Mouse (Mus musculus) stomach, embryonic 15.5 days (tissue): ENCODE results near the gene Rala. TPM values are rescaled to one million over a fixed set of nuclear protein-coding genes. Genes with fewer than 3 reads are reported as not detected.
"Not testable (repeated sequence)": the region's sequence is repeated elsewhere in the genome, so short reads cannot be mapped to it uniquely, and the experiment has no call there.

ENCODE experiments used
- ATAC-seq: fragments of 200-750 bp; cut with Nextera tagmentation; 2 replicates; pipeline ENCODE4 v1.8.0; 2017; ENCODE audit warnings: low read depth, moderate number of reproducible peaks, moderate TSS enrichment; ENCODE audit not compliant: insufficient read depth, low FRiP score
- H3K27ac ChIP-seq: fragments of 300-500 bp; sonication (generic); 2 replicates; pipeline ENCODE4 v1.5.1; 2015; ENCODE audit warnings: mild to moderate bottlenecking, inconsistent platforms
- H3K27me3 ChIP-seq: fragments of 300-500 bp; sonication (generic); replicated peaks from 2 replicates; pipeline ENCODE4 v1.6.1; 2015; ENCODE audit warnings: inconsistent platforms
- H3K36me3 ChIP-seq: fragments of 300-500 bp; sonication (generic); 2 replicates; pipeline ENCODE4 v1.6.1; 2015; ENCODE audit warnings: inconsistent platforms
- H3K4me1 ChIP-seq: fragments of 300-500 bp; sonication (generic); 2 replicates; pipeline ENCODE4 v1.6.1; 2015; ENCODE audit warnings: inconsistent platforms
- H3K4me2 ChIP-seq: fragments of 300-500 bp; sonication (generic); 2 replicates; pipeline ENCODE4 v1.6.1; 2015; ENCODE audit warnings: mild to moderate bottlenecking, inconsistent platforms
- H3K4me3 ChIP-seq: fragments of 300-500 bp; sonication (generic); replicated peaks from 2 replicates; pipeline ENCODE4 v1.5.1; 2015; ENCODE audit warnings: inconsistent platforms
- H3K9ac ChIP-seq: fragments of 300-500 bp; sonication (generic); 2 replicates; pipeline ENCODE4 v1.6.1; 2015; ENCODE audit warnings: inconsistent platforms
- H3K9me3 ChIP-seq: fragments of 300-500 bp; sonication (generic); 2 replicates; pipeline ENCODE4 v1.6.1; 2016; ENCODE audit warnings: inconsistent platforms
- WGBS: fragments of 180-500 bp; shearing (Covaris S2); methylation state at CpG from one replicate; pipeline ENCODE4 v1.1.7; 2015; 5-methylcytosine and 5-hydroxymethylcytosine counted together
- polyA plus RNA-seq: library from polyadenylated mRNA; unstranded; fragments of >200 nt; fragmentation: Nextera tagmentation; extraction: Ambion mirVana; gene quantifications from 2 replicates; pipeline ENCODE4 v1.2.1, GENCODE M21; 2015

Gene Rala
- polyA plus RNA-seq, 1 experiment from 2014 or later = 113 TPM

- 39% methylated on average over 1 of the region's 1 CpGs for WGBS
- H3K9me3 ChIP-seq = no peaks in the 10 kb centered on the region
- H3K27me3 ChIP-seq = no peaks in the 10 kb centered on the region
- H3K4me1 ChIP-seq = no peaks in the 10 kb centered on the region
- H3K4me2 ChIP-seq = no peak overlapping the region
- ATAC-seq = no peak
- H3K4me3 ChIP-seq = no peak overlapping the region
- H3K36me3 ChIP-seq = no peaks in the 10 kb centered on the region
- H3K9ac ChIP-seq = no peak overlapping the region
- no peak overlapping the region for H3K27ac ChIP-seq
Measured at GRCm38 (mm10) chr13:17954282-17954681, 10.2 kb upstream of the Rala start.

GRCm38 (mm10) chr13:17950581-17950980 is 6.5 kb upstream of the Rala start:
- not testable (repeated sequence) for H3K27me3 ChIP-seq, ATAC-seq, H3K4me2 ChIP-seq, H3K4me3 ChIP-seq, H3K36me3 ChIP-seq, H3K4me1 ChIP-seq, H3K9me3 ChIP-seq, H3K27ac ChIP-seq, H3K9ac ChIP-seq
- 90% methylated on average over 8 of the region's 8 CpGs for WGBS

GRCm38 (mm10) chr13:17949555-17949954 is 5.5 kb upstream of the Rala start:
- 77% methylated on average over 18 of the region's 18 CpGs for WGBS
- Histone ChIP-seq H3K4me2 (no peak overlapping the region), H3K27me3 (no peaks in the 10 kb centered on the region), H3K4me1 (0 out of 2 replicates have a peak, but pooled peaks cover 3% of the 10 kb centered on the region), H3K9me3 (no peaks in the 10 kb centered on the region), H3K9ac (no peak overlapping the region), H3K36me3 (no peaks in the 10 kb centered on the region), H3K4me3 (no peak overlapping the region), H3K27ac (no peak overlapping the region)
- no peak for ATAC-seq

- H3K4me3 ChIP-seq = peak overlapping the region; percentile 97
- H3K4me1 ChIP-seq = 0 out of 2 replicates have a peak, but pooled peaks cover 3% of the 10 kb centered on the region
- H3K27me3 ChIP-seq = no peaks in the 10 kb centered on the region
- WGBS = under 1% methylated on average over 47 of the region's 70 CpGs
- no peaks in the 10 kb centered on the region for H3K9me3 ChIP-seq
- peak overlapping the region; percentile 80 for H3K9ac ChIP-seq
- H3K27ac ChIP-seq = peak overlapping the region; percentile 90
- peak; percentile 86 for ATAC-seq
- no peaks in the 10 kb centered on the region for H3K36me3 ChIP-seq
- H3K4me2 ChIP-seq = peak overlapping the region; percentile 56
Measured at GRCm38 (mm10) chr13:17943306-17944077, 547 bp downstream of the Rala start.

GRCm38 (mm10) chr13:17942338-17942737 is 1.7 kb downstream of the Rala start:
- Histone ChIP-seq H3K27me3 (no peaks in the 10 kb centered on the region), H3K9ac (no peak overlapping the region), H3K4me3 (no peak overlapping the region), H3K27ac (no peak overlapping the region), H3K36me3 (no peaks in the 10 kb centered on the region), H3K4me1 (0 out of 2 replicates have a peak, but pooled peaks cover 3% of the 10 kb centered on the region), H3K4me2 (no peak overlapping the region), H3K9me3 (no peaks in the 10 kb centered on the region)
- ATAC-seq = no peak
- 66% methylated on average over 6 of the region's 6 CpGs for WGBS

GRCm38 (mm10) chr13:17907309-17907708 is 36.7 kb downstream of the Rala start:
- Histone ChIP-seq H3K36me3 (no peaks in the 10 kb centered on the region), H3K4me3 (no peak overlapping the region), H3K9me3 (no peaks in the 10 kb centered on the region), H3K4me1 (no peaks in the 10 kb centered on the region), H3K27ac (no peak overlapping the region), H3K27me3 (no peaks in the 10 kb centered on the region), H3K9ac (no peak overlapping the region), H3K4me2 (no peak overlapping the region)
- ATAC-seq = no peak
- WGBS = 94% methylated on average over 1 of the region's 1 CpGs

- no peak overlapping the region for H3K4me2 ChIP-seq
- H3K4me3 ChIP-seq = no peak overlapping the region
- 78% methylated on average over 4 of the region's 4 CpGs for WGBS
- H3K27me3 ChIP-seq = no peaks in the 10 kb centered on the region
- H3K36me3 ChIP-seq = no peaks in the 10 kb centered on the region
- ATAC-seq = no peak
- no peak overlapping the region for H3K9ac ChIP-seq
- H3K4me1 ChIP-seq = no peaks in the 10 kb centered on the region
- no peaks in the 10 kb centered on the region for H3K9me3 ChIP-seq
- no peak overlapping the region for H3K27ac ChIP-seq
Measured at GRCm38 (mm10) chr13:17901474-17901873, 42.6 kb downstream of the Rala start.

GRCm38 (mm10) chr13:17900641-17901040 is 43.4 kb downstream of the Rala start:
- H3K36me3 ChIP-seq = no peaks in the 10 kb centered on the region
- no peaks in the 10 kb centered on the region for H3K27me3 ChIP-seq
- H3K4me3 ChIP-seq = no peak overlapping the region
- ATAC-seq = no peak
- H3K27ac ChIP-seq = no peak overlapping the region
- no peaks in the 10 kb centered on the region for H3K4me1 ChIP-seq
- 71% methylated on average over 5 of the region's 5 CpGs for WGBS
- H3K4me2 ChIP-seq = no peak overlapping the region
- no peak overlapping the region for H3K9ac ChIP-seq
- H3K9me3 ChIP-seq = no peaks in the 10 kb centered on the region

- no peaks in the 10 kb centered on the region for H3K9me3 ChIP-seq
- H3K9ac ChIP-seq = no peak overlapping the region
- 26% methylated on average over 1 of the region's 1 CpGs for WGBS
- H3K36me3 ChIP-seq = 0 out of 2 replicates have a peak, but pooled peaks cover 11% of the 10 kb centered on the region
- H3K4me1 ChIP-seq = no peaks in the 10 kb centered on the region
- no peak overlapping the region for H3K4me3 ChIP-seq
- H3K27me3 ChIP-seq = no peaks in the 10 kb centered on the region
- no peak overlapping the region for H3K27ac ChIP-seq
- no peak for ATAC-seq
- no peak overlapping the region for H3K4me2 ChIP-seq
Measured at GRCm38 (mm10) chr13:17897040-17897439, 47.0 kb downstream of the Rala start.

- Histone ChIP-seq H3K27ac (no peak overlapping the region), H3K9me3 (no peaks in the 10 kb centered on the region), H3K36me3 (peaks cover 17% of the 10 kb centered on the region; the same call in 1 of the 2 replicates), H3K4me2 (no peak overlapping the region), H3K9ac (no peak overlapping the region), H3K4me1 (no peaks in the 10 kb centered on the region), H3K4me3 (no peak overlapping the region), H3K27me3 (no peaks in the 10 kb centered on the region)
- WGBS = 90% methylated on average over 6 of the region's 6 CpGs
- ATAC-seq = no peak
Measured at GRCm38 (mm10) chr13:17891545-17891944, 52.5 kb downstream of the Rala start.

GRCm38 (mm10) chr13:17884211-17884610 is 59.8 kb downstream of the Rala start:
- 0 out of 2 replicates have a peak, but pooled peaks cover 3% of the 10 kb centered on the region for H3K36me3 ChIP-seq
- no peak overlapping the region for H3K4me2 ChIP-seq
- no peak overlapping the region for H3K4me3 ChIP-seq
- H3K27ac ChIP-seq = no peak overlapping the region
- no peak overlapping the region for H3K9ac ChIP-seq
- 86% methylated on average over 8 of the region's 8 CpGs for WGBS
- no peak for ATAC-seq
- H3K27me3 ChIP-seq = no peaks in the 10 kb centered on the region
- H3K9me3 ChIP-seq = no peaks in the 10 kb centered on the region
- H3K4me1 ChIP-seq = no peaks in the 10 kb centered on the region

- H3K4me2 ChIP-seq = no peak overlapping the region
- no peak overlapping the region for H3K27ac ChIP-seq
- no peak for ATAC-seq
- H3K4me1 ChIP-seq = no peaks in the 10 kb centered on the region
- H3K27me3 ChIP-seq = no peaks in the 10 kb centered on the region
- no peaks in the 10 kb centered on the region for H3K9me3 ChIP-seq
- H3K4me3 ChIP-seq = no peak overlapping the region
- H3K36me3 ChIP-seq = 0 out of 2 replicates have a peak, but pooled peaks cover 3% of the 10 kb centered on the region
- no peak overlapping the region for H3K9ac ChIP-seq
Measured at GRCm38 (mm10) chr13:17879061-17879460, 65.0 kb downstream of the Rala start.
